Mouse (Mus musculus): ENCODE measurements around the gene Psat1. TPM values are rescaled to one million over a fixed set of nuclear protein-coding genes. Genes with fewer than 3 reads are reported as not detected.

Psat1 gene
- polyA plus RNA-seq, 1 experiment from 2014 or later = 61.0 TPM

DNA sequence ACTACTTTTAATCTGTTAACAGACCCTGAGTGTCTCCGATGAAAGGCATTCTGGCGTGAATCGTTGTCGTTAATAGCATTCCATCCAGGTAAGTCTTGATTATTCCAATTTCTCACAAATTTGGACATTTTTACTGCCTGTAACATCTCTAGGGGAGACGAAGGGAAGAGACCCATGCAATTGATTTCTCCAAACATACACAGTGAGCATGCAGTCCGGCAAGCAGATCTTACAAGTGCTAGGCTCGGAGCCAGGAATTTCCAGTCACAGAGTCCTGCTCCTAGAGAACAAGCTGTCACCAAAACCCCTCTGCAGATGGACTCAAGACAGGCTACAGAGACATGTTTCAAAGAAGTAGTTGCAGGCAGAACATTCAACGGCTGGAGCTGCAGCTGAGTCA lies 66.4 kb downstream of the Psat1 start:
- WGBS = 56% methylated on average over 8 of the region's 8 CpGs
- Histone ChIP-seq H3K4me3 (ENCODE audit: control insufficient read depth in 1 of 2, insufficient read depth in 1 of 2, low read depth in 1 of 2, low read length in 2 of 2) (no peak overlapping the region), H3K27ac (replicated peaks in 1 of 2; ENCODE audit: control insufficient read depth in 1 of 2, insufficient read depth in 1 of 2, low read depth in 2 of 2, low read length in 2 of 2) (no peak overlapping the region), H3K9me3 (ENCODE audit: control insufficient read depth, low read length) (no peaks in the 10 kb centered on the region), H3K4me2 (ENCODE audit: low read length) (no peak overlapping the region), H3K4me1 (ENCODE audit: control insufficient read depth in 2 of 2, insufficient read depth in 2 of 2, low read length in 2 of 2) (0 out of 4 replicates have a peak, but pooled peaks cover 2 to 8% of the 10 kb centered on the region in 2 experiments), H3K27me3 (ENCODE audit: control insufficient read depth, insufficient read depth, low read length) (no peaks in the 10 kb centered on the region), H3K36me3 (ENCODE audit: control insufficient read depth, insufficient read depth, low read length) (no peaks in the 10 kb centered on the region), H3K9ac (ENCODE audit: low read length) (no peak overlapping the region)
- no peak; the same call in 1 of the 2 replicates for ATAC-seq (ENCODE audit: insufficient number of reproducible peaks, insufficient read depth, low FRiP score, low read depth)

DNA sequence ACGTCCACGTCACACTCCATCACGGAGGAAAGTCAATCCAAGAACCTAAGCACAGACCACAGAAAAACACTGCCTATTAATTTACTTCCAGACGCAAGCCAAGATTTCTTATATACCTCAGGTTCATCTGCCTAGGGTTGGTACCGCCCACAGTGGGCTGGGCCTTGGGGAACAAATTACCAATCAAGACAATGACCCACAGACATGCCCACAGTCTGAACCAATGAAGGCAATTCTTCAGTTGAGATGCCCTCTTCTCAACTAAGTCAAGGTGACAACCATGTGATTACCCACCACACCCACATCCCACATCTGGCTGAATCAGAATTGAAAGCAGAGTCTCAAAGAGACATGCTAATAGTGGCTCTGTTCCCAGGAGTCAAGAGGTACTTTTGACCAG lies 67.9 kb downstream of the Psat1 start:
- Histone ChIP-seq H3K36me3 (ENCODE audit: control insufficient read depth, insufficient read depth, low read length) (no peaks in the 10 kb centered on the region), H3K9me3 (ENCODE audit: control insufficient read depth, low read length) (no peaks in the 10 kb centered on the region), H3K27ac (replicated peaks in 1 of 2; ENCODE audit: control insufficient read depth in 1 of 2, insufficient read depth in 1 of 2, low read depth in 2 of 2, low read length in 2 of 2) (no peak overlapping the region), H3K4me3 (ENCODE audit: control insufficient read depth in 1 of 2, insufficient read depth in 1 of 2, low read depth in 1 of 2, low read length in 2 of 2) (no peak overlapping the region), H3K9ac (ENCODE audit: low read length) (no peak overlapping the region), H3K4me1 (ENCODE audit: control insufficient read depth in 2 of 2, insufficient read depth in 2 of 2, low read length in 2 of 2) (0 out of 4 replicates have a peak, but pooled peaks cover 2 to 8% of the 10 kb centered on the region in 2 experiments), H3K4me2 (ENCODE audit: low read length) (no peak overlapping the region), H3K27me3 (ENCODE audit: control insufficient read depth, insufficient read depth, low read length) (no peaks in the 10 kb centered on the region)
- ATAC-seq (ENCODE audit: insufficient number of reproducible peaks, insufficient read depth, low FRiP score, low read depth) = no peak
- WGBS = 91% methylated on average over 5 of the region's 5 CpGs

DNA sequence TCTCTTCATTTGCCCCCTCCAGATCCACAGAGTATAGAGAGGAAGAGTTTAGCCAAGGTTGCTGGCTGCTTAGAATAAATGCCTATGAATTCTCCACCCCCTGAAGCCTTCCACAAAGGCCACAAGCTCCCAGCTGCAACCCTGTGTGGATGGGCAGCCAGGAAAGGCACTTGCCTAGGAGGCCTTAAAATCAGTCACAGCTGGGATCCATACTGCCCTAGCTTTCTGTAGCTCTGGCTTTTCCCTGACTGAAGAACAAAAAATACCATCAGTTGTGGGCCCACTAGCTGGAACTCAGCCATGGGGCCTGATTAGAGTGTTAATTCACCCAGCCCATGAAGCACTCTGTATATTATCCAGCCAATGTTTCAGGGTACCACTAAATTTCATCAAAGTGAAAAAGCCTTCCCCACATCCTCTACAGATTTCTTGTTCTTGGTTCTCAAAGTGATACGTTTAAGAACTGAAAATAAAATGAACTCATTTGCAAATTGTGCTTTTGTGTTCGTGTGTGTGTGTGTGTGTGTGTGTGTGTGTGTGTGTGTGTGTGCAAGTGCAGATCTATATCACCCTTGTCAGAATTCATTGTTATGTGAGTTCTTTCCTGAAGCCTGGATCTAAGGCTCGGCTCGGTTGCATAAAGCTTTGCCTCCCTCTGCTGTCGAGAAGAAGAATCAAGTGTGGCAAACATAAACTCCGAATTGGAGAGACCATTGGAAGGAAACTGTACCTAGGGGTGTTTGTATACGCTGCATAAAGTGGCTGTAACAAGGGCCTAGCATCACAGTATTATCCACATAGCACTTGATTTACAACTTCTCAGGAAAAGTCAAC lies 78.1 kb downstream of the Psat1 start:
- no peaks in the 10 kb centered on the region for H3K36me3 ChIP-seq (ENCODE audit: control insufficient read depth, insufficient read depth, low read length)
- peaks cover 0 to 2% of the 10 kb centered on the region in 2 experiments; a peak in 1 of 4 replicates for H3K4me1 ChIP-seq (ENCODE audit: control insufficient read depth in 2 of 2, insufficient read depth in 2 of 2, low read length in 2 of 2)
- H3K9ac ChIP-seq (ENCODE audit: low read length) = no peak overlapping the region
- H3K27ac ChIP-seq (replicated peaks in 1 of 2; ENCODE audit: control insufficient read depth in 1 of 2, insufficient read depth in 1 of 2, low read depth in 2 of 2, low read length in 2 of 2) = no peak overlapping the region
- H3K4me2 ChIP-seq (ENCODE audit: low read length) = no peak overlapping the region
- no peak overlapping the region for H3K4me3 ChIP-seq (ENCODE audit: control insufficient read depth in 1 of 2, insufficient read depth in 1 of 2, low read depth in 1 of 2, low read length in 2 of 2)
- H3K9me3 ChIP-seq (ENCODE audit: control insufficient read depth, low read length) = no peaks in the 10 kb centered on the region
- WGBS = 31% methylated on average over 7 of the region's 7 CpGs
- H3K27me3 ChIP-seq (ENCODE audit: control insufficient read depth, insufficient read depth, low read length) = no peaks in the 10 kb centered on the region
- no peak for ATAC-seq (ENCODE audit: insufficient number of reproducible peaks, insufficient read depth, low FRiP score, low read depth)

- Histone ChIP-seq H3K27ac (replicated peaks in 1 of 2; ENCODE audit: control insufficient read depth in 1 of 2, insufficient read depth in 1 of 2, low read depth in 2 of 2, low read length in 2 of 2) (no peak overlapping the region), H3K36me3 (ENCODE audit: control insufficient read depth, insufficient read depth, low read length) (no peaks in the 10 kb centered on the region), H3K4me1 (ENCODE audit: control insufficient read depth in 2 of 2, insufficient read depth in 2 of 2, low read length in 2 of 2) (no peaks in the 10 kb centered on the region), H3K4me3 (ENCODE audit: control insufficient read depth in 1 of 2, insufficient read depth in 1 of 2, low read depth in 1 of 2, low read length in 2 of 2) (no peak overlapping the region), H3K9me3 (ENCODE audit: control insufficient read depth, low read length) (no peaks in the 10 kb centered on the region), H3K4me2 (ENCODE audit: low read length) (no peak overlapping the region), H3K9ac (ENCODE audit: low read length) (no peak overlapping the region), H3K27me3 (ENCODE audit: control insufficient read depth, insufficient read depth, low read length) (no peaks in the 10 kb centered on the region)
- WGBS = 71% methylated on average over 4 of the region's 4 CpGs
- ATAC-seq (ENCODE audit: insufficient number of reproducible peaks, insufficient read depth, low FRiP score, low read depth) = no peak
Measured at GRCm38 (mm10) chr19:15866851-15867250, 80.3 kb downstream of the Psat1 start.

DNA sequence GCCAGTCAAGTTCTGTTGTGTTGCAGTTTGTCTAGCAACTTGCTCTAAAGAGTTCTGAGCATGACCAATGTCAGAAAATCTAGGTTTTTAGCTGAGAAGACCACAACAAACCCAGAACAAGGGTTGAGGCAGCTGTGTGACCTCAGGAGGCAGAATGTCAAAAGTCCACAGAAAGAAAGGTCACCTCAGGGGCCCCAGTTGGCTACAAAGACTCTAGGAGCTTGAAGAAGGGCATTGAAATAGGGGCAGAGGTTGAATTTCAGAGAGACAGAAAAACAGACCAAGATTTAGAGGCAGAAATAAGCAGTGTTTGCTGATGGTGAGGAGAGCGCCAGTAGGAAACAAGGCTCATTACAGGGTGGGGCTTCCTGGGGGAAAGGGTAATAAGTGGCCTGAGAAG lies 81.0 kb downstream of the Psat1 start:
- WGBS = 76% methylated on average over 1 of the region's 1 CpGs
- H3K4me2 ChIP-seq (ENCODE audit: low read length) = no peak overlapping the region
- no peak overlapping the region for H3K9ac ChIP-seq (ENCODE audit: low read length)
- H3K9me3 ChIP-seq (ENCODE audit: control insufficient read depth, low read length) = no peaks in the 10 kb centered on the region
- H3K4me1 ChIP-seq (ENCODE audit: control insufficient read depth in 2 of 2, insufficient read depth in 2 of 2, low read length in 2 of 2) = no peaks in the 10 kb centered on the region
- H3K27me3 ChIP-seq (ENCODE audit: control insufficient read depth, insufficient read depth, low read length) = no peaks in the 10 kb centered on the region
- H3K27ac ChIP-seq (replicated peaks in 1 of 2; ENCODE audit: control insufficient read depth in 1 of 2, insufficient read depth in 1 of 2, low read depth in 2 of 2, low read length in 2 of 2) = no peak overlapping the region
- no peak for ATAC-seq (ENCODE audit: insufficient number of reproducible peaks, insufficient read depth, low FRiP score, low read depth)
- no peak overlapping the region for H3K4me3 ChIP-seq (ENCODE audit: control insufficient read depth in 1 of 2, insufficient read depth in 1 of 2, low read depth in 1 of 2, low read length in 2 of 2)
- no peaks in the 10 kb centered on the region for H3K36me3 ChIP-seq (ENCODE audit: control insufficient read depth, insufficient read depth, low read length)

GRCm38 (mm10) chr19:15865431-15865830 lies 81.7 kb downstream of the Psat1 start:
- Histone ChIP-seq H3K9ac (ENCODE audit: low read length) (no peak overlapping the region), H3K9me3 (ENCODE audit: control insufficient read depth, low read length) (no peaks in the 10 kb centered on the region), H3K4me3 (ENCODE audit: control insufficient read depth in 1 of 2, insufficient read depth in 1 of 2, low read depth in 1 of 2, low read length in 2 of 2) (no peak overlapping the region), H3K4me2 (ENCODE audit: low read length) (no peak overlapping the region), H3K4me1 (ENCODE audit: control insufficient read depth in 2 of 2, insufficient read depth in 2 of 2, low read length in 2 of 2) (no peaks in the 10 kb centered on the region), H3K36me3 (ENCODE audit: control insufficient read depth, insufficient read depth, low read length) (no peaks in the 10 kb centered on the region), H3K27ac (replicated peaks in 1 of 2; ENCODE audit: control insufficient read depth in 1 of 2, insufficient read depth in 1 of 2, low read depth in 2 of 2, low read length in 2 of 2) (no peak overlapping the region), H3K27me3 (ENCODE audit: control insufficient read depth, insufficient read depth, low read length) (no peaks in the 10 kb centered on the region)
- no peak for ATAC-seq (ENCODE audit: insufficient number of reproducible peaks, insufficient read depth, low FRiP score, low read depth)

DNA sequence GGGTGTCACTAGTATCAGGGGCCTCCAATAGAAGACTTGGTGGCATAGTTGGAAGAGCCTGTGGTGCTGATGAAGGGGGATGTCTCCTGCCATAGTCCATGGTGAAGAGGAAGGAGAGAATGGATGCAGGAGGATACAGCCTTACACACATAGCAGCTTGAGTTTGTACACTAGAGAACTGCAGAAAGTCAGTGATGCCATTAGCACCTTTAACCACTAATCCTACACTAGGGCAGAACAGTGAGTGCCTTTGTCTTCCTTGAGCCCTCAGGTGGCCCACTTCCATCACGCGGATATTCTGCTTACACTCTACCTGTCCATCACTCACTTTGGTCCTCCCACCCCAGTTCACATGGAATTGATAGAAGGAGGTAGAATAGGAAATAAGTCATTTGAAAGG lies 83.0 kb downstream of the Psat1 start:
- Histone ChIP-seq H3K27ac (replicated peaks in 1 of 2; ENCODE audit: control insufficient read depth in 1 of 2, insufficient read depth in 1 of 2, low read depth in 2 of 2, low read length in 2 of 2) (no peak overlapping the region), H3K27me3 (ENCODE audit: control insufficient read depth, insufficient read depth, low read length) (no peaks in the 10 kb centered on the region), H3K4me3 (ENCODE audit: control insufficient read depth in 1 of 2, insufficient read depth in 1 of 2, low read depth in 1 of 2, low read length in 2 of 2) (no peak overlapping the region), H3K9me3 (ENCODE audit: control insufficient read depth, low read length) (no peaks in the 10 kb centered on the region), H3K36me3 (ENCODE audit: control insufficient read depth, insufficient read depth, low read length) (no peaks in the 10 kb centered on the region), H3K4me1 (ENCODE audit: control insufficient read depth in 2 of 2, insufficient read depth in 2 of 2, low read length in 2 of 2) (no peaks in the 10 kb centered on the region), H3K9ac (ENCODE audit: low read length) (no peak overlapping the region), H3K4me2 (ENCODE audit: low read length) (no peak overlapping the region)
- 84% methylated on average over 2 of the region's 2 CpGs for WGBS
- no peak for ATAC-seq (ENCODE audit: insufficient number of reproducible peaks, insufficient read depth, low FRiP score, low read depth)

DNA sequence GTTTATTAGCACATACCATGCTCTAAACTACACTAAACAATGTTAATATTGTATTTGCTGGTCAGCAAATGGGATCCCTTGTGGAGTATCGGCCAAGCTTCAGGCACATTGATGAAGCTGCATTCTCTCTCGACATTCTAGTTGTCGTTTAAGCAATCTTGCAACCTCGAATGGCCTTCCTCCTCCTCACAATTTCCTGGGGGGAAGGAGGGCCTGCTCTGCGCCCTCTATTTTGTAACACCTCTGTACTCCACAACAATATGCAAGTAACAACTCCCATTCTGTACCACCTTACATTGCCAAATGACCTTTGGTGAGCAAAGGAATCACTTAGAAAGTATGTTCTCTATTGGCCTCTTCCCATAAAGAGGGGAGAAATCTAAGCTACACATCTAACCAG lies 91.8 kb downstream of the Psat1 start:
- Histone ChIP-seq H3K36me3 (ENCODE audit: control insufficient read depth, insufficient read depth, low read length) (no peaks in the 10 kb centered on the region), H3K27me3 (ENCODE audit: control insufficient read depth, insufficient read depth, low read length) (no peaks in the 10 kb centered on the region), H3K9ac (ENCODE audit: low read length) (no peak overlapping the region), H3K4me2 (ENCODE audit: low read length) (no peak overlapping the region), H3K9me3 (ENCODE audit: control insufficient read depth, low read length) (no peaks in the 10 kb centered on the region), H3K4me3 (ENCODE audit: control insufficient read depth in 1 of 2, insufficient read depth in 1 of 2, low read depth in 1 of 2, low read length in 2 of 2) (no peak overlapping the region), H3K4me1 (ENCODE audit: control insufficient read depth in 2 of 2, insufficient read depth in 2 of 2, low read length in 2 of 2) (no peaks in the 10 kb centered on the region), H3K27ac (replicated peaks in 1 of 2; ENCODE audit: control insufficient read depth in 1 of 2, insufficient read depth in 1 of 2, low read depth in 2 of 2, low read length in 2 of 2) (no peak overlapping the region)
- ATAC-seq (ENCODE audit: insufficient number of reproducible peaks, insufficient read depth, low FRiP score, low read depth) = no peak
- 76% methylated on average over 5 of the region's 5 CpGs for WGBS
